Mouse (Mus musculus) neural tube, embryonic 13.5 days (tissue): ENCODE data around the gene Rabgef1. TPM values are rescaled to one million over a fixed set of nuclear protein-coding genes. Genes with fewer than 3 reads are reported as not detected.

Source experiments
- ATAC-seq: fragments of 200-750 bp; cut with Nextera tagmentation; 2 replicates; pipeline ENCODE4 v1.8.0; 2017; ENCODE audit warnings: low read depth, mild to moderate bottlenecking, moderate TSS enrichment, moderate library complexity
- H3K27ac ChIP-seq: fragments of 300-500 bp; sonication (generic); replicated peaks from 2 replicates; pipeline ENCODE4 v1.5.1; 2015; ENCODE audit warnings: moderate library complexity, mild to moderate bottlenecking, inconsistent platforms
- H3K27me3 ChIP-seq: fragments of 300-500 bp; sonication (generic); 2 replicates; pipeline ENCODE4 v1.6.1; 2015; ENCODE audit warnings: mild to moderate bottlenecking, inconsistent platforms
- H3K36me3 ChIP-seq: fragments of 300-500 bp; sonication (generic); 2 replicates; pipeline ENCODE4 v1.6.1; 2015; ENCODE audit warnings: mild to moderate bottlenecking, inconsistent platforms
- H3K4me1 ChIP-seq: fragments of 300-500 bp; sonication (generic); replicated peaks from 2 replicates; pipeline ENCODE4 v1.6.1; 2015; ENCODE audit warnings: inconsistent platforms
- H3K4me2 ChIP-seq: fragments of 300-500 bp; sonication (generic); 2 replicates; pipeline ENCODE4 v1.6.1; 2015; ENCODE audit warnings: inconsistent platforms, mild to moderate bottlenecking, moderate library complexity
- H3K4me3 ChIP-seq: fragments of 300-500 bp; sonication (generic); 2 replicates; pipeline ENCODE4 v1.5.1; 2015; ENCODE audit warnings: mild to moderate bottlenecking, inconsistent platforms
- H3K9ac ChIP-seq: fragments of 300-500 bp; sonication (generic); 2 replicates; pipeline ENCODE4 v1.6.1; 2015; ENCODE audit warnings: moderate library complexity, mild to moderate bottlenecking, inconsistent platforms
- H3K9me3 ChIP-seq: fragments of 300-500 bp; sonication (generic); 2 replicates; pipeline ENCODE4 v1.6.1; 2016; ENCODE audit warnings: inconsistent platforms
- WGBS: fragments of 180-500 bp; shearing (Covaris S2); methylation state at CpG from one replicate; pipeline ENCODE4 v1.1.7; 2015; 5-methylcytosine and 5-hydroxymethylcytosine counted together
- polyA plus RNA-seq: library from polyadenylated mRNA; unstranded; fragments of >200 nt; fragmentation: Nextera tagmentation; extraction: Ambion mirVana; gene quantifications from 2 replicates; pipeline ENCODE4 v1.2.1, GENCODE M21; 2015

The Rabgef1 gene
- polyA plus RNA-seq, 1 experiment from 2014 or later: 36.6 TPM

- Histone ChIP-seq H3K4me3 (peak overlapping the region; percentile 89), H3K4me2 (peak overlapping the region; percentile 79), H3K27ac (no peak overlapping the region), H3K9ac (peak overlapping the region; percentile 89), H3K36me3 (no peaks in the 10 kb centered on the region), H3K27me3 (no peaks in the 10 kb centered on the region), H3K9me3 (no peaks in the 10 kb centered on the region), H3K4me1 (peaks cover 24% of the 10 kb centered on the region)
- 95% methylated on average over 4 of the region's 4 CpGs for WGBS
- ATAC-seq: no peak
Measured at GRCm38 (mm10) chr5:130173012-130173411, 1.4 kb downstream of the Rabgef1 start.

GRCm38 (mm10) chr5:130177871-130178270 is 6.3 kb downstream of the Rabgef1 start:
- H3K9me3 ChIP-seq: no peaks in the 10 kb centered on the region
- H3K4me3 ChIP-seq: no peak overlapping the region
- no peak for ATAC-seq
- 76% methylated on average over 4 of the region's 4 CpGs for WGBS
- no peak overlapping the region for H3K9ac ChIP-seq
- H3K4me1 ChIP-seq: peaks cover 19% of the 10 kb centered on the region
- no peak overlapping the region for H3K27ac ChIP-seq
- H3K4me2 ChIP-seq: no peak overlapping the region
- H3K27me3 ChIP-seq: no peaks in the 10 kb centered on the region
- H3K36me3 ChIP-seq: no peaks in the 10 kb centered on the region

GRCm38 (mm10) chr5:130180362-130180761 is 8.8 kb downstream of the Rabgef1 start:
- no peaks in the 10 kb centered on the region for H3K9me3 ChIP-seq
- no peak overlapping the region for H3K9ac ChIP-seq
- ATAC-seq: no peak
- H3K36me3 ChIP-seq: no peaks in the 10 kb centered on the region
- peak overlapping the region; percentile 54 for H3K27ac ChIP-seq
- no peaks in the 10 kb centered on the region for H3K27me3 ChIP-seq
- H3K4me1 ChIP-seq: peaks cover 8% of the 10 kb centered on the region; the same call in 1 of the 2 replicates
- 62% methylated on average over 7 of the region's 7 CpGs for WGBS
- no peak overlapping the region for H3K4me3 ChIP-seq
- H3K4me2 ChIP-seq: no peak overlapping the region

- Histone ChIP-seq H3K9ac (no peak overlapping the region), H3K27ac (no peak overlapping the region), H3K9me3 (no peaks in the 10 kb centered on the region), H3K27me3 (no peaks in the 10 kb centered on the region), H3K4me2 (no peak overlapping the region), H3K4me1 (peaks cover 12% of the 10 kb centered on the region), H3K4me3 (no peak overlapping the region), H3K36me3 (no peaks in the 10 kb centered on the region)
- ATAC-seq: no peak
- WGBS: 86% methylated on average over 6 of the region's 6 CpGs
Measured at GRCm38 (mm10) chr5:130181740-130182540, 10.3 kb downstream of the Rabgef1 start.

- WGBS: 85% methylated on average over 3 of the region's 3 CpGs
- Histone ChIP-seq H3K4me3 (no peak overlapping the region), H3K27me3 (no peaks in the 10 kb centered on the region), H3K9me3 (no peaks in the 10 kb centered on the region), H3K9ac (no peak overlapping the region), H3K27ac (no peak overlapping the region), H3K36me3 (no peaks in the 10 kb centered on the region), H3K4me2 (no peak overlapping the region), H3K4me1 (peaks cover 17% of the 10 kb centered on the region)
- ATAC-seq: no peak
Measured at GRCm38 (mm10) chr5:130182541-130182821, 10.9 kb downstream of the Rabgef1 start.

- H3K9ac ChIP-seq: no peak overlapping the region
- ATAC-seq: no peak
Measured at GRCm38 (mm10) chr5:130184193-130184856, 12.7 kb downstream of the Rabgef1 start.

GRCm38 (mm10) chr5:130185312-130185711 is 13.7 kb downstream of the Rabgef1 start:
- H3K27me3 ChIP-seq: no peaks in the 10 kb centered on the region
- no peak for ATAC-seq

More at GRCm38 (mm10) chr5:130184193-130184856, 12.7 kb downstream of the Rabgef1 start:
- H3K27ac ChIP-seq: no peak overlapping the region
- H3K9me3 ChIP-seq: no peaks in the 10 kb centered on the region
- H3K4me1 ChIP-seq: peaks cover 19% of the 10 kb centered on the region
- H3K27me3 ChIP-seq: no peaks in the 10 kb centered on the region
- H3K4me2 ChIP-seq: no peak overlapping the region
- 90% methylated on average over 9 of the region's 9 CpGs for WGBS
- peaks cover 14% of the 10 kb centered on the region for H3K36me3 ChIP-seq
- H3K4me3 ChIP-seq: no peak overlapping the region

GRCm38 (mm10) chr5:130187383-130187782 is 15.8 kb downstream of the Rabgef1 start:
- peaks cover 44% of the 10 kb centered on the region for H3K36me3 ChIP-seq
- no peak overlapping the region for H3K9ac ChIP-seq
- no peak overlapping the region for H3K4me3 ChIP-seq
- ATAC-seq: no peak
- 52% methylated on average over 7 of the region's 7 CpGs for WGBS
- H3K27me3 ChIP-seq: no peaks in the 10 kb centered on the region
- no peak overlapping the region for H3K27ac ChIP-seq
- H3K4me2 ChIP-seq: no peak overlapping the region
- H3K4me1 ChIP-seq: peaks cover 11% of the 10 kb centered on the region
- no peaks in the 10 kb centered on the region for H3K9me3 ChIP-seq

More at GRCm38 (mm10) chr5:130185312-130185711, 13.7 kb downstream of the Rabgef1 start:
- no peaks in the 10 kb centered on the region for H3K9me3 ChIP-seq
- no peak overlapping the region for H3K9ac ChIP-seq
- H3K4me1 ChIP-seq: peaks cover 16% of the 10 kb centered on the region
- no peak overlapping the region for H3K27ac ChIP-seq
- H3K4me2 ChIP-seq: no peak overlapping the region
- H3K36me3 ChIP-seq: peaks cover 24% of the 10 kb centered on the region
- H3K4me3 ChIP-seq: no peak overlapping the region
- 90% methylated on average over 6 of the region's 6 CpGs for WGBS

- WGBS: 91% methylated on average over 6 of the region's 6 CpGs
- no peak overlapping the region for H3K27ac ChIP-seq
- H3K27me3 ChIP-seq: no peaks in the 10 kb centered on the region
- H3K9ac ChIP-seq: no peak overlapping the region
- H3K9me3 ChIP-seq: no peaks in the 10 kb centered on the region
- peaks cover 71% of the 10 kb centered on the region for H3K36me3 ChIP-seq
- no peak for ATAC-seq
- peaks cover 11% of the 10 kb centered on the region for H3K4me1 ChIP-seq
- H3K4me2 ChIP-seq: no peak overlapping the region
- H3K4me3 ChIP-seq: no peak overlapping the region
Measured at GRCm38 (mm10) chr5:130190909-130191308, 19.3 kb downstream of the Rabgef1 start.

GRCm38 (mm10) chr5:130191865-130192264 is 20.3 kb downstream of the Rabgef1 start:
- 87% methylated on average over 6 of the region's 6 CpGs for WGBS
- H3K27me3 ChIP-seq: no peaks in the 10 kb centered on the region
- H3K4me3 ChIP-seq: no peak overlapping the region
- peaks cover 71% of the 10 kb centered on the region for H3K36me3 ChIP-seq
- H3K4me1 ChIP-seq: peaks cover 8% of the 10 kb centered on the region
- H3K4me2 ChIP-seq: no peak overlapping the region
- no peak overlapping the region for H3K27ac ChIP-seq
- H3K9ac ChIP-seq: no peak overlapping the region
- no peak for ATAC-seq
- no peaks in the 10 kb centered on the region for H3K9me3 ChIP-seq

- Histone ChIP-seq H3K36me3 (peaks cover 74% of the 10 kb centered on the region), H3K9ac (no peak overlapping the region), H3K27ac (no peak overlapping the region), H3K27me3 (no peaks in the 10 kb centered on the region), H3K4me2 (no peak overlapping the region), H3K9me3 (no peaks in the 10 kb centered on the region), H3K4me3 (no peak overlapping the region), H3K4me1 (peaks cover 2% of the 10 kb centered on the region)
- ATAC-seq: no peak
- 83% methylated on average over 2 of the region's 2 CpGs for WGBS
Measured at GRCm38 (mm10) chr5:130192356-130192944, 20.9 kb downstream of the Rabgef1 start.

- Histone ChIP-seq H3K4me2 (no peak overlapping the region), H3K27ac (no peak overlapping the region), H3K9me3 (no peaks in the 10 kb centered on the region), H3K27me3 (no peaks in the 10 kb centered on the region), H3K36me3 (peaks cover 78% of the 10 kb centered on the region), H3K4me3 (no peak overlapping the region), H3K4me1 (no peaks in the 10 kb centered on the region), H3K9ac (no peak overlapping the region)
- no peak for ATAC-seq
- 93% methylated on average over 3 of the region's 3 CpGs for WGBS
Measured at GRCm38 (mm10) chr5:130193760-130194159, 22.2 kb downstream of the Rabgef1 start.
